Mouse (Mus musculus) embryonic facial prominence, embryonic 13.5 days (tissue): Measurements from ENCODE around the gene Fam19a1. TPM values are rescaled to one million over a fixed set of nuclear protein-coding genes. Genes with fewer than 3 reads are reported as not detected.
"Not testable (repeated sequence)": the region's sequence is repeated elsewhere in the genome, so short reads cannot be mapped to it uniquely, and the experiment has no call there.

Experiments
- ATAC-seq: fragments of 200-750 bp; cut with Nextera tagmentation; 2 replicates; pipeline ENCODE4 v1.8.0; 2017; ENCODE audit warnings: low read depth; ENCODE audit not compliant: insufficient number of reproducible peaks, insufficient read depth, low FRiP score, low TSS enrichment
- H3K27ac ChIP-seq: fragments of 300-500 bp; sonication (generic); 2 replicates; pipeline ENCODE4 v1.5.1; 2015; ENCODE audit warnings: moderate library complexity, mild to moderate bottlenecking, inconsistent platforms
- H3K27me3 ChIP-seq: fragments of 300-500 bp; sonication (generic); 2 replicates; pipeline ENCODE4 v1.6.1; 2015; ENCODE audit warnings: mild to moderate bottlenecking, inconsistent platforms
- H3K36me3 ChIP-seq: fragments of 300-500 bp; sonication (generic); 2 replicates; pipeline ENCODE4 v1.6.1; 2015; ENCODE audit warnings: mild to moderate bottlenecking, inconsistent platforms
- H3K4me1 ChIP-seq: fragments of 300-500 bp; sonication (generic); 2 replicates; pipeline ENCODE4 v1.6.1; 2015; ENCODE audit warnings: inconsistent platforms
- H3K4me2 ChIP-seq: fragments of 300-500 bp; sonication (generic); 2 replicates; pipeline ENCODE4 v1.6.1; 2015; ENCODE audit warnings: moderate library complexity, mild to moderate bottlenecking, inconsistent platforms
- H3K4me3 ChIP-seq: fragments of 300-500 bp; sonication (generic); 2 replicates; pipeline ENCODE4 v1.5.1; 2015; ENCODE audit warnings: mild to moderate bottlenecking, inconsistent platforms
- H3K9ac ChIP-seq: fragments of 300-500 bp; sonication (generic); 2 replicates; pipeline ENCODE4 v1.6.1; 2015; ENCODE audit warnings: mild to moderate bottlenecking, inconsistent platforms
- H3K9me3 ChIP-seq: fragments of 300-500 bp; sonication (generic); 2 replicates; pipeline ENCODE4 v1.6.1; 2016; ENCODE audit warnings: inconsistent platforms
- WGBS: fragments of 180-500 bp; shearing (Covaris S2); methylation state at CpG from one replicate; pipeline ENCODE4 v1.1.7; 2015; ENCODE audit warnings: mixed read lengths; 5-methylcytosine and 5-hydroxymethylcytosine counted together
- polyA plus RNA-seq: library from polyadenylated mRNA; unstranded; fragments of >200 nt; fragmentation: Nextera tagmentation; extraction: Ambion mirVana; gene quantifications from 2 replicates; pipeline ENCODE4 v1.2.1, GENCODE M21; 2015

The Fam19a1 gene
- polyA plus RNA-seq, 1 experiment from 2014 or later: 4.6 TPM

- no peaks in the 10 kb centered on the region for H3K9me3 ChIP-seq
- H3K36me3 ChIP-seq: no peaks in the 10 kb centered on the region
- no peak within 1 kb of the TSS for H3K27ac ChIP-seq
- WGBS: 82% methylated on average over 18 of the region's 18 CpGs
- H3K4me1 ChIP-seq: no peaks in the 10 kb centered on the region
- H3K27me3 ChIP-seq: no peaks in the 10 kb centered on the region
- H3K4me2 ChIP-seq: no peak within 1 kb of the TSS
- no peak for ATAC-seq
- no peak within 1 kb of the TSS for H3K9ac ChIP-seq
- no peak within 1 kb of the TSS for H3K4me3 ChIP-seq
Measured at GRCm38 (mm10) chr6:96165818-96166379, 52.9 kb downstream of the Fam19a1 start, which contains the start of gene 1700123L14Rik. Gene 1700123L14Rik (minus strand): TSS chr6:96166243.

- Histone ChIP-seq H3K9me3 (no peaks in the 10 kb centered on the region), H3K27me3 (no peaks in the 10 kb centered on the region), H3K4me1 (no peaks in the 10 kb centered on the region), H3K9ac (no peak overlapping the region), H3K4me3 (no peak overlapping the region), H3K27ac (no peak overlapping the region), H3K4me2 (no peak overlapping the region), H3K36me3 (no peaks in the 10 kb centered on the region)
- no peak for ATAC-seq
Measured at GRCm38 (mm10) chr6:96167031-96167430, 54.1 kb downstream of the Fam19a1 start.

- Histone ChIP-seq H3K4me2 (no peak overlapping the region), H3K27me3 (no peaks in the 10 kb centered on the region), H3K4me1 (no peaks in the 10 kb centered on the region), H3K9me3 (no peaks in the 10 kb centered on the region), H3K27ac (no peak overlapping the region), H3K36me3 (no peaks in the 10 kb centered on the region), H3K9ac (no peak overlapping the region), H3K4me3 (no peak overlapping the region)
- no peak for ATAC-seq
- WGBS: 94% methylated on average over 3 of the region's 3 CpGs
Measured at GRCm38 (mm10) chr6:96173681-96174080, 60.7 kb downstream of the Fam19a1 start.

GRCm38 (mm10) chr6:96178530-96178929, 65.6 kb downstream of the Fam19a1 start:
- no peaks in the 10 kb centered on the region for H3K9me3 ChIP-seq
- H3K36me3 ChIP-seq: no peaks in the 10 kb centered on the region
- no peaks in the 10 kb centered on the region for H3K4me1 ChIP-seq
- no peak overlapping the region for H3K9ac ChIP-seq
- no peak for ATAC-seq
- H3K27ac ChIP-seq: no peak overlapping the region
- no peak overlapping the region for H3K4me3 ChIP-seq
- no peak overlapping the region for H3K4me2 ChIP-seq
- H3K27me3 ChIP-seq: no peaks in the 10 kb centered on the region

GRCm38 (mm10) chr6:96183392-96183791, 70.4 kb downstream of the Fam19a1 start:
- H3K27me3 ChIP-seq: no peaks in the 10 kb centered on the region
- H3K9ac ChIP-seq: no peak overlapping the region
- H3K27ac ChIP-seq: no peak overlapping the region
- H3K4me2 ChIP-seq: no peak overlapping the region
- H3K4me1 ChIP-seq: no peaks in the 10 kb centered on the region
- H3K4me3 ChIP-seq: no peak overlapping the region
- 51% methylated on average over 4 of the region's 4 CpGs for WGBS
- no peaks in the 10 kb centered on the region for H3K9me3 ChIP-seq
- no peak for ATAC-seq
- H3K36me3 ChIP-seq: no peaks in the 10 kb centered on the region

GRCm38 (mm10) chr6:96186517-96186916, 73.6 kb downstream of the Fam19a1 start:
- H3K9ac ChIP-seq: no peak overlapping the region
- H3K4me2 ChIP-seq: no peak overlapping the region
- no peak overlapping the region for H3K4me3 ChIP-seq
- H3K36me3 ChIP-seq: no peaks in the 10 kb centered on the region
- H3K27ac ChIP-seq: no peak overlapping the region
- no peaks in the 10 kb centered on the region for H3K9me3 ChIP-seq
- H3K4me1 ChIP-seq: no peaks in the 10 kb centered on the region
- H3K27me3 ChIP-seq: no peaks in the 10 kb centered on the region
- 63% methylated on average over 2 of the region's 2 CpGs for WGBS
- no peak for ATAC-seq

GRCm38 (mm10) chr6:96198991-96199390, 86.0 kb downstream of the Fam19a1 start:
- not testable (repeated sequence) for H3K4me3 ChIP-seq, ATAC-seq, H3K27me3 ChIP-seq, H3K4me1 ChIP-seq, H3K9ac ChIP-seq, H3K36me3 ChIP-seq, H3K4me2 ChIP-seq, H3K9me3 ChIP-seq, H3K27ac ChIP-seq
- WGBS: 92% methylated on average over 2 of the region's 2 CpGs

GRCm38 (mm10) chr6:96205395-96205794, 92.4 kb downstream of the Fam19a1 start:
- Histone ChIP-seq H3K9ac (no peak overlapping the region), H3K4me2 (no peak overlapping the region), H3K4me1 (no peaks in the 10 kb centered on the region), H3K4me3 (no peak overlapping the region), H3K36me3 (no peaks in the 10 kb centered on the region), H3K27ac (no peak overlapping the region), H3K27me3 (no peaks in the 10 kb centered on the region), H3K9me3 (no peaks in the 10 kb centered on the region)
- 92% methylated on average over 2 of the region's 2 CpGs for WGBS
- ATAC-seq: no peak

- Histone ChIP-seq H3K4me3 (no peak overlapping the region), H3K9me3 (no peaks in the 10 kb centered on the region), H3K27me3 (no peaks in the 10 kb centered on the region), H3K9ac (no peak overlapping the region), H3K27ac (no peak overlapping the region), H3K4me2 (no peak overlapping the region), H3K36me3 (no peaks in the 10 kb centered on the region), H3K4me1 (no peaks in the 10 kb centered on the region)
- ATAC-seq: no peak
Measured at GRCm38 (mm10) chr6:96234806-96235205, 121.9 kb downstream of the Fam19a1 start.

- H3K4me1 ChIP-seq: no peaks in the 10 kb centered on the region
- 80% methylated on average over 3 of the region's 3 CpGs for WGBS
- H3K27me3 ChIP-seq: no peaks in the 10 kb centered on the region
- H3K27ac ChIP-seq: no peak overlapping the region
- ATAC-seq: no peak
- H3K36me3 ChIP-seq: no peaks in the 10 kb centered on the region
- no peak overlapping the region for H3K4me2 ChIP-seq
- no peak overlapping the region for H3K9ac ChIP-seq
- no peak overlapping the region for H3K4me3 ChIP-seq
- H3K9me3 ChIP-seq: no peaks in the 10 kb centered on the region
Measured at GRCm38 (mm10) chr6:96244320-96244719, 131.4 kb downstream of the Fam19a1 start.

GRCm38 (mm10) chr6:96252001-96252400, 139.0 kb downstream of the Fam19a1 start:
- Histone ChIP-seq H3K9ac (no peak overlapping the region), H3K27ac (no peak overlapping the region), H3K9me3 (no peaks in the 10 kb centered on the region), H3K4me3 (no peak overlapping the region), H3K27me3 (no peaks in the 10 kb centered on the region), H3K4me2 (no peak overlapping the region), H3K4me1 (no peaks in the 10 kb centered on the region), H3K36me3 (no peaks in the 10 kb centered on the region)
- no peak for ATAC-seq
- WGBS: 29% methylated on average over 3 of the region's 3 CpGs

GRCm38 (mm10) chr6:96254815-96255214, 141.9 kb downstream of the Fam19a1 start:
- H3K4me3 ChIP-seq: no peak overlapping the region

GRCm38 (mm10) chr6:96258651-96259050, 145.7 kb downstream of the Fam19a1 start:
- WGBS: 92% methylated on average over 3 of the region's 3 CpGs
- ATAC-seq: no peak
- H3K4me1 ChIP-seq: no peaks in the 10 kb centered on the region
- no peaks in the 10 kb centered on the region for H3K36me3 ChIP-seq
- no peak overlapping the region for H3K27ac ChIP-seq
- no peaks in the 10 kb centered on the region for H3K27me3 ChIP-seq
- H3K4me3 ChIP-seq: no peak overlapping the region
- no peak overlapping the region for H3K4me2 ChIP-seq
- no peaks in the 10 kb centered on the region for H3K9me3 ChIP-seq
- no peak overlapping the region for H3K9ac ChIP-seq

More at GRCm38 (mm10) chr6:96254815-96255214, 141.9 kb downstream of the Fam19a1 start:
- Histone ChIP-seq H3K9me3 (no peaks in the 10 kb centered on the region), H3K4me2 (no peak overlapping the region), H3K9ac (no peak overlapping the region), H3K4me1 (no peaks in the 10 kb centered on the region), H3K36me3 (no peaks in the 10 kb centered on the region), H3K27me3 (no peaks in the 10 kb centered on the region), H3K27ac (no peak overlapping the region)
- WGBS: 79% methylated on average over 2 of the region's 2 CpGs
- no peak for ATAC-seq
